Mouse (Mus musculus) limb, embryonic 12.5 days (tissue): Measurements from ENCODE around the gene Cdon. TPM values are rescaled to one million over a fixed set of nuclear protein-coding genes. Genes with fewer than 3 reads are reported as not detected.
A peak's percentile ranks its signal among the peaks of the same experiment; 100 is the strongest.

Experiments used
- ATAC-seq: fragments of 200-750 bp; cut with Nextera tagmentation; 2 replicates; pipeline ENCODE4 v1.8.0; 2017; ENCODE audit warnings: low read depth, moderate TSS enrichment; ENCODE audit not compliant: insufficient number of reproducible peaks, insufficient read depth, low FRiP score, low TSS enrichment
- H3K27ac ChIP-seq: fragments of 300-500 bp; sonication (generic); 2 replicates; pipeline ENCODE4 v1.5.1; 2016; ENCODE audit warnings: mild to moderate bottlenecking, moderate library complexity
- H3K27me3 ChIP-seq: fragments of 300-500 bp; sonication (generic); 2 replicates; pipeline ENCODE4 v1.6.1; 2016; ENCODE audit warnings: mild to moderate bottlenecking, moderate library complexity
- H3K36me3 ChIP-seq: fragments of 300-500 bp; sonication (generic); 2 replicates; pipeline ENCODE4 v1.6.1; 2016; ENCODE audit warnings: mild to moderate bottlenecking, moderate library complexity
- H3K4me1 ChIP-seq: fragments of 300-500 bp; sonication (generic); replicated peaks from 2 replicates; pipeline ENCODE4 v1.6.1; 2016
- H3K4me2 ChIP-seq: fragments of 300-500 bp; sonication (generic); 2 replicates; pipeline ENCODE4 v1.6.1; 2016; ENCODE audit warnings: mild to moderate bottlenecking, moderate library complexity
- H3K4me3 ChIP-seq: fragments of 300-500 bp; sonication (generic); replicated peaks from 2 replicates; pipeline ENCODE4 v1.5.1; 2016; ENCODE audit warnings: mild to moderate bottlenecking
- H3K9ac ChIP-seq: fragments of 300-500 bp; sonication (generic); replicated peaks from 2 replicates; pipeline ENCODE4 v1.6.1; 2016; ENCODE audit warnings: mild to moderate bottlenecking, moderate library complexity
- H3K9me3 ChIP-seq: fragments of 300-500 bp; sonication (generic); 2 replicates; pipeline ENCODE4 v1.6.1; 2016; ENCODE audit warnings: mild to moderate bottlenecking, moderate library complexity
- WGBS: fragments of 180-500 bp; shearing (Covaris S2); methylation state at CpG from one replicate; pipeline ENCODE4 v1.1.7; 2016; 5-methylcytosine and 5-hydroxymethylcytosine counted together
- polyA plus RNA-seq: library from polyadenylated mRNA; unstranded; fragments of >200 nt; fragmentation: Nextera tagmentation; extraction: Ambion mirVana; gene quantifications from 2 replicates; pipeline ENCODE4 v1.2.1, GENCODE M21; 2016

Gene Cdon
- polyA plus RNA-seq, 1 experiment from 2014 or later, result 19.9 TPM

GRCm38 (mm10) chr9:35474104-35474724 lies 53.3 kb downstream of the Cdon start:
- Histone ChIP-seq H3K9ac (no peak overlapping the region), H3K36me3 (peaks cover 93% of the 10 kb centered on the region), H3K4me1 (no peaks in the 10 kb centered on the region), H3K27ac (no peak overlapping the region), H3K9me3 (no peaks in the 10 kb centered on the region), H3K4me2 (no peak overlapping the region), H3K27me3 (no peaks in the 10 kb centered on the region), H3K4me3 (no peak overlapping the region)
- 86% methylated on average over 10 of the region's 10 CpGs for WGBS
- ATAC-seq, result no peak

- Histone ChIP-seq H3K4me1 (no peaks in the 10 kb centered on the region), H3K4me3 (no peak overlapping the region), H3K4me2 (no peak overlapping the region), H3K9ac (no peak overlapping the region), H3K27me3 (no peaks in the 10 kb centered on the region), H3K36me3 (peaks cover 92% of the 10 kb centered on the region), H3K9me3 (no peaks in the 10 kb centered on the region), H3K27ac (no peak overlapping the region)
- no peak for ATAC-seq
- 91% methylated on average over 7 of the region's 7 CpGs for WGBS
Measured at GRCm38 (mm10) chr9:35475394-35475793, 54.5 kb downstream of the Cdon start.

GRCm38 (mm10) chr9:35479456-35479855 lies 58.5 kb downstream of the Cdon start:
- 0 out of 2 replicates have a peak, but pooled peaks cover 9% of the 10 kb centered on the region for H3K4me1 ChIP-seq
- no peak overlapping the region for H3K27ac ChIP-seq
- peaks cover 91% of the 10 kb centered on the region for H3K36me3 ChIP-seq
- H3K9ac ChIP-seq, result no peak overlapping the region
- no peaks in the 10 kb centered on the region for H3K27me3 ChIP-seq
- ATAC-seq, result no peak
- H3K4me2 ChIP-seq, result no peak overlapping the region
- H3K9me3 ChIP-seq, result no peaks in the 10 kb centered on the region
- 95% methylated on average over 6 of the region's 6 CpGs for WGBS
- no peak overlapping the region for H3K4me3 ChIP-seq

GRCm38 (mm10) chr9:35482014-35482898 lies 61.3 kb downstream of the Cdon start:
- Histone ChIP-seq H3K9me3 (no peaks in the 10 kb centered on the region), H3K9ac (no peak overlapping the region), H3K4me2 (no peak overlapping the region), H3K4me1 (peaks cover 19% of the 10 kb centered on the region; the same call in 1 of the 2 replicates), H3K27me3 (no peaks in the 10 kb centered on the region), H3K27ac (0 out of 2 replicates have a peak overlapping the region, but pooled peaks have one; percentile 12), H3K36me3 (peaks cover 94% of the 10 kb centered on the region), H3K4me3 (no peak overlapping the region)
- 74% methylated on average over 13 of the region's 13 CpGs for WGBS
- ATAC-seq, result no peak

- Histone ChIP-seq H3K9ac (no peak overlapping the region), H3K4me2 (no peak overlapping the region), H3K27ac (no peak overlapping the region), H3K4me1 (peaks cover 19% of the 10 kb centered on the region; the same call in 1 of the 2 replicates), H3K4me3 (no peak overlapping the region), H3K27me3 (no peaks in the 10 kb centered on the region), H3K9me3 (no peaks in the 10 kb centered on the region), H3K36me3 (peaks cover 94% of the 10 kb centered on the region)
- 85% methylated on average over 3 of the region's 3 CpGs for WGBS
- ATAC-seq, result no peak
Measured at GRCm38 (mm10) chr9:35483949-35484348, 63.0 kb downstream of the Cdon start.

- no peak for ATAC-seq
- H3K4me3 ChIP-seq, result no peak overlapping the region
- no peak overlapping the region for H3K27ac ChIP-seq
- H3K9me3 ChIP-seq, result no peaks in the 10 kb centered on the region
- 81% methylated on average over 13 of the region's 13 CpGs for WGBS
- H3K27me3 ChIP-seq, result no peaks in the 10 kb centered on the region
- H3K9ac ChIP-seq, result no peak overlapping the region
- no peak overlapping the region for H3K4me2 ChIP-seq
- H3K36me3 ChIP-seq, result peaks cover 90% of the 10 kb centered on the region
- peaks cover 18% of the 10 kb centered on the region; the same call in 1 of the 2 replicates for H3K4me1 ChIP-seq
Measured at GRCm38 (mm10) chr9:35486616-35487015, 65.7 kb downstream of the Cdon start.

GRCm38 (mm10) chr9:35488496-35488895 lies 67.6 kb downstream of the Cdon start:
- Histone ChIP-seq H3K9me3 (no peaks in the 10 kb centered on the region), H3K4me2 (no peak overlapping the region), H3K4me1 (peaks cover 14% of the 10 kb centered on the region; the same call in 1 of the 2 replicates), H3K27me3 (no peaks in the 10 kb centered on the region), H3K36me3 (peaks cover 87% of the 10 kb centered on the region), H3K4me3 (no peak overlapping the region), H3K9ac (no peak overlapping the region), H3K27ac (no peak overlapping the region)
- ATAC-seq, result no peak
- 91% methylated on average over 4 of the region's 4 CpGs for WGBS

- no peak overlapping the region for H3K4me3 ChIP-seq
- no peak overlapping the region for H3K4me2 ChIP-seq
- H3K9me3 ChIP-seq, result no peaks in the 10 kb centered on the region
- H3K27ac ChIP-seq, result peak overlapping the region; percentile 41; the same call in 1 of the 2 replicates
- WGBS, result 80% methylated on average over 11 of the region's 11 CpGs
- H3K27me3 ChIP-seq, result no peaks in the 10 kb centered on the region
- ATAC-seq, result 0 out of 2 replicates have a peak, but pooled peaks have one; percentile 39
- no peak overlapping the region for H3K9ac ChIP-seq
- peaks cover 84% of the 10 kb centered on the region for H3K36me3 ChIP-seq
- peaks cover 13% of the 10 kb centered on the region for H3K4me1 ChIP-seq
Measured at GRCm38 (mm10) chr9:35491109-35491866, 70.4 kb downstream of the Cdon start.

- WGBS, result 62% methylated on average over 7 of the region's 7 CpGs
- H3K4me1 ChIP-seq, result peaks cover 13% of the 10 kb centered on the region
- peak; percentile 70; the same call in 1 of the 2 replicates for ATAC-seq
- no peak overlapping the region for H3K4me3 ChIP-seq
- H3K9me3 ChIP-seq, result no peaks in the 10 kb centered on the region
- H3K27me3 ChIP-seq, result no peaks in the 10 kb centered on the region
- no peak overlapping the region for H3K9ac ChIP-seq
- peaks cover 83% of the 10 kb centered on the region for H3K36me3 ChIP-seq
- H3K27ac ChIP-seq, result peak overlapping the region; percentile 72; the same call in 1 of the 2 replicates
- H3K4me2 ChIP-seq, result no peak overlapping the region
Measured at GRCm38 (mm10) chr9:35493033-35493732, 72.3 kb downstream of the Cdon start.

- H3K27ac ChIP-seq, result peak overlapping the region; percentile 51; the same call in 1 of the 2 replicates
- no peaks in the 10 kb centered on the region for H3K27me3 ChIP-seq
- ATAC-seq, result no peak
- H3K36me3 ChIP-seq, result peaks cover 83% of the 10 kb centered on the region
- no peak overlapping the region for H3K4me2 ChIP-seq
- H3K4me1 ChIP-seq, result peaks cover 13% of the 10 kb centered on the region
- no peak overlapping the region for H3K4me3 ChIP-seq
- no peak overlapping the region for H3K9ac ChIP-seq
- no peaks in the 10 kb centered on the region for H3K9me3 ChIP-seq
- 41% methylated on average over 4 of the region's 4 CpGs for WGBS
Measured at GRCm38 (mm10) chr9:35493733-35494092, 72.8 kb downstream of the Cdon start.
